Mouse (Mus musculus): ENCODE data around the gene Fbxo40.

DNA sequence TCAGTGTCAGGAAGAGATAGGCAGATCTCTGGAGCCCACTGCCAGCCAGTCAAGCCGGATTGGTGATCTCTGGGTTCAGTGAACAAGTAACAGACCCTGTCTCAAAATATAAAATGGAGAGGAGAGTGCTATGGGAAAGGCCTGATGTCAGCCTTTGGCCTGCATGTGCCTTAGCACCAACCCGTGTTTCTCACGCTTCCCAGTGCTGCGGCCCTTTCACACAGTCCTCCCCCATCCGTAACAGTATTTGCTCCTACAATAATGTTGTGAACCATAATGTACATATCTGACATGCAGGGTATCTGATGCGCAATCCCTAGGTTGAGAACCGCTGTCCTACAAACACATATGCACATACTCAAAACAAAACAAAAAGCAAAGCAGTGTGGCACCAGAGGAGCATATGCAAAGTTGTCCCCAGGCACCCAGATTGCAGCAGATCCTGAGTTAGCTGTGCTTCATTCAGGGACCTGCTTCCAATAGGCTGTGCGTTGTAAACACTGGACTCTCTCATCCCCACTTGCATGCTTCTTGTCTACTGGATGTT lies 69.1 kb downstream of the Fbxo40 start:
- no peak for TF ChIP-seq POLR2A (IDR thresholded peaks at IDR 0.05; ENCODE audit: insufficient read length, low read depth)
- no peak for TF ChIP-seq MAX (IDR thresholded peaks at IDR 0.05; ENCODE audit: low read depth)
- TF ChIP-seq MYOG (IDR thresholded peaks at IDR 0.05; ENCODE audit: control insufficient read depth in 1 of 3, insufficient read depth in 1 of 3, insufficient read length in 2 of 3, low read depth in 2 of 3) = no peak
- TF ChIP-seq CEBPB (IDR thresholded peaks at IDR 0.05; ENCODE audit: insufficient read depth, poor library complexity, severe bottlenecking) = no peak
- TF ChIP-seq SRF (IDR thresholded peaks at IDR 0.05; ENCODE audit: control insufficient read depth, insufficient read length, low read depth) = no peak
- no peak for TF ChIP-seq POLR2AphosphoS2 (IDR thresholded peaks at IDR 0.05; ENCODE audit: insufficient read length, low read depth)
- no peak for TF ChIP-seq TCF12 (IDR thresholded peaks at IDR 0.05; ENCODE audit: insufficient read depth, poor library complexity, severe bottlenecking)
